Mouse (Mus musculus) lung, embryonic 16.5 days (tissue): ENCODE results near the gene Cmip. TPM values are rescaled to one million over a fixed set of nuclear protein-coding genes. Genes with fewer than 3 reads are reported as not detected.

ENCODE experiments used
- ATAC-seq: fragments of 200-750 bp; cut with Nextera tagmentation; 2 replicates; pipeline ENCODE4 v1.8.0; 2017; ENCODE audit warnings: low read depth, mild to moderate bottlenecking, moderate library complexity
- H3K27ac ChIP-seq: fragments of 300-500 bp; sonication (generic); 2 replicates; pipeline ENCODE4 v1.5.1; 2014; ENCODE audit warnings: mild to moderate bottlenecking, control low read depth, low read length
- H3K27me3 ChIP-seq: fragments of 300-500 bp; sonication (generic); 2 replicates; pipeline ENCODE4 v1.6.1; 2014; ENCODE audit warnings: low read depth, low read length, mixed read lengths; ENCODE audit not compliant: control insufficient read depth, insufficient read depth
- H3K36me3 ChIP-seq: fragments of 300-500 bp; sonication (generic); 2 replicates; pipeline ENCODE4 v1.6.1; 2014; ENCODE audit warnings: low read length; ENCODE audit not compliant: control insufficient read depth, insufficient read depth
- H3K4me1 ChIP-seq: fragments of 300-500 bp; sonication (generic); replicated peaks from 2 replicates; pipeline ENCODE4 v1.6.1; 2014; ENCODE audit warnings: low read length, mixed read lengths; ENCODE audit not compliant: control insufficient read depth, insufficient read depth
- H3K4me2 ChIP-seq: fragments of 300-500 bp; sonication (generic); 2 replicates; pipeline ENCODE4 v1.6.1; 2014; ENCODE audit warnings: low read depth, low read length, control low read depth
- H3K4me3 ChIP-seq: fragments of 300-500 bp; sonication (generic); 2 replicates; pipeline ENCODE4 v1.5.1; 2014; ENCODE audit warnings: mild to moderate bottlenecking, low read length, control low read depth
- H3K9ac ChIP-seq: fragments of 300-500 bp; sonication (generic); 2 replicates; pipeline ENCODE4 v1.6.1; 2014; ENCODE audit warnings: low read length, control low read depth
- H3K9me3 ChIP-seq: fragments of 300-500 bp; sonication (generic); 2 replicates; pipeline ENCODE4 v1.6.1; 2016; ENCODE audit warnings: low read length; ENCODE audit not compliant: control insufficient read depth
- WGBS: fragments of 180-500 bp; shearing (Covaris S2); extraction: QIAGEN DNeasy Blood & Tissue Kit; methylation state at CpG from one replicate; pipeline ENCODE4 v1.1.7; 2014; 5-methylcytosine and 5-hydroxymethylcytosine counted together
- polyA plus RNA-seq: library from polyadenylated mRNA; unstranded; fragments of >200 nt; fragmentation: Nextera tagmentation; extraction: Ambion mirVana; gene quantifications from 2 replicates; pipeline ENCODE4 v1.2.1, GENCODE M21; 2015

The Cmip gene
- polyA plus RNA-seq, 1 experiment from 2014 or later = 11.3 TPM

- H3K27me3 ChIP-seq = no peaks in the 10 kb centered on the region
- peaks cover 26% of the 10 kb centered on the region for H3K4me1 ChIP-seq
- H3K36me3 ChIP-seq = no peaks in the 10 kb centered on the region
- no peak for ATAC-seq
- no peak overlapping the region for H3K4me3 ChIP-seq
- H3K9me3 ChIP-seq = no peaks in the 10 kb centered on the region
- WGBS = 53% methylated on average over 11 of the region's 11 CpGs
- no peak overlapping the region for H3K4me2 ChIP-seq
- H3K27ac ChIP-seq = no peak overlapping the region
- H3K9ac ChIP-seq = no peak overlapping the region
Observed at GRCm38 (mm10) chr8:117344899-117345298, 88.0 kb downstream of the Cmip start.

GRCm38 (mm10) chr8:117345376-117345775, 88.5 kb downstream of the Cmip start:
- 85% methylated on average over 11 of the region's 11 CpGs for WGBS

GRCm38 (mm10) chr8:117347556-117347955, 90.7 kb downstream of the Cmip start:
- H3K9me3 ChIP-seq = no peaks in the 10 kb centered on the region
- H3K4me2 ChIP-seq = no peak overlapping the region
- no peaks in the 10 kb centered on the region for H3K27me3 ChIP-seq
- no peak for ATAC-seq
- WGBS = 59% methylated on average over 4 of the region's 4 CpGs
- no peak overlapping the region for H3K27ac ChIP-seq
- H3K4me1 ChIP-seq = peaks cover 16% of the 10 kb centered on the region
- no peaks in the 10 kb centered on the region for H3K36me3 ChIP-seq
- H3K9ac ChIP-seq = no peak overlapping the region
- H3K4me3 ChIP-seq = no peak overlapping the region

More at GRCm38 (mm10) chr8:117345376-117345775, 88.5 kb downstream of the Cmip start:
- ATAC-seq = no peak
- H3K4me2 ChIP-seq = no peak overlapping the region
- H3K36me3 ChIP-seq = no peaks in the 10 kb centered on the region
- H3K9me3 ChIP-seq = no peaks in the 10 kb centered on the region
- no peak overlapping the region for H3K4me3 ChIP-seq
- no peak overlapping the region for H3K27ac ChIP-seq
- H3K9ac ChIP-seq = no peak overlapping the region
- H3K4me1 ChIP-seq = peaks cover 22% of the 10 kb centered on the region
- no peaks in the 10 kb centered on the region for H3K27me3 ChIP-seq

GRCm38 (mm10) chr8:117348718-117349394, 92.0 kb downstream of the Cmip start:
- H3K36me3 ChIP-seq = no peaks in the 10 kb centered on the region
- WGBS = 43% methylated on average over 11 of the region's 11 CpGs
- no peaks in the 10 kb centered on the region for H3K9me3 ChIP-seq
- peaks cover 8% of the 10 kb centered on the region for H3K4me1 ChIP-seq
- no peak overlapping the region for H3K27ac ChIP-seq
- H3K4me3 ChIP-seq = no peak overlapping the region
- no peaks in the 10 kb centered on the region for H3K27me3 ChIP-seq
- H3K9ac ChIP-seq = no peak overlapping the region
- ATAC-seq = no peak
- no peak overlapping the region for H3K4me2 ChIP-seq

GRCm38 (mm10) chr8:117349541-117349940, 92.7 kb downstream of the Cmip start:
- ATAC-seq = no peak
- H3K9me3 ChIP-seq = no peaks in the 10 kb centered on the region
- no peaks in the 10 kb centered on the region for H3K27me3 ChIP-seq
- peaks cover 8% of the 10 kb centered on the region for H3K4me1 ChIP-seq
- 88% methylated on average over 4 of the region's 4 CpGs for WGBS
- no peaks in the 10 kb centered on the region for H3K36me3 ChIP-seq
- no peak overlapping the region for H3K4me3 ChIP-seq
- no peak overlapping the region for H3K27ac ChIP-seq
- no peak overlapping the region for H3K4me2 ChIP-seq
- H3K9ac ChIP-seq = no peak overlapping the region

- ATAC-seq = no peak
- Histone ChIP-seq H3K4me3 (no peak overlapping the region), H3K27ac (no peak overlapping the region), H3K9ac (no peak overlapping the region), H3K4me1 (peaks cover 8% of the 10 kb centered on the region), H3K9me3 (no peaks in the 10 kb centered on the region), H3K27me3 (no peaks in the 10 kb centered on the region), H3K4me2 (no peak overlapping the region), H3K36me3 (no peaks in the 10 kb centered on the region)
- WGBS = 91% methylated on average over 4 of the region's 4 CpGs
Observed at GRCm38 (mm10) chr8:117352098-117352497, 95.2 kb downstream of the Cmip start.

- H3K4me3 ChIP-seq = no peak overlapping the region
- H3K4me1 ChIP-seq = no peaks in the 10 kb centered on the region; the same call in 1 of the 2 replicates
- ATAC-seq = no peak
- no peaks in the 10 kb centered on the region for H3K9me3 ChIP-seq
- H3K27ac ChIP-seq = no peak overlapping the region
- H3K4me2 ChIP-seq = no peak overlapping the region
- WGBS = 77% methylated on average over 12 of the region's 12 CpGs
- no peak overlapping the region for H3K9ac ChIP-seq
- H3K36me3 ChIP-seq = no peaks in the 10 kb centered on the region
- no peaks in the 10 kb centered on the region for H3K27me3 ChIP-seq
Observed at GRCm38 (mm10) chr8:117355111-117355831, 98.4 kb downstream of the Cmip start.

- Histone ChIP-seq H3K27me3 (no peaks in the 10 kb centered on the region), H3K9me3 (no peaks in the 10 kb centered on the region), H3K4me1 (peaks cover 2% of the 10 kb centered on the region), H3K36me3 (no peaks in the 10 kb centered on the region), H3K27ac (no peak overlapping the region), H3K9ac (no peak overlapping the region), H3K4me2 (no peak overlapping the region), H3K4me3 (no peak overlapping the region)
- no peak for ATAC-seq
- 60% methylated on average over 13 of the region's 13 CpGs for WGBS
Observed at GRCm38 (mm10) chr8:117356109-117356672, 99.3 kb downstream of the Cmip start.
